Mouse (Mus musculus): ENCODE results near the gene Stk38. TPM values are rescaled to one million over a fixed set of nuclear protein-coding genes. Genes with fewer than 3 reads are reported as not detected.

The Stk38 gene
- total and polyA plus RNA-seq, 3 experiments: 14.4 to 290 (median 49.3) TPM

- peaks cover 0 to 10% of the 10 kb centered on the region in 2 experiments; a peak in 3 of 4 replicates for H3K4me1 ChIP-seq (ENCODE audit: control insufficient read depth in 1 of 2, insufficient read depth in 2 of 2, low read length in 2 of 2)
- peaks cover 0 to 8% of the 10 kb centered on the region in 2 experiments; a peak in 2 of 4 replicates for H3K36me3 ChIP-seq (ENCODE audit: control insufficient read depth in 1 of 2, insufficient read depth in 2 of 2, low read length in 2 of 2)
- TF ChIP-seq E2F4 (IDR thresholded peaks at IDR 0.05; ENCODE audit: borderline replicate concordance, low read depth, low read length) (no peak), MYB (IDR thresholded peaks at IDR 0.05; ENCODE audit: low read depth, low read length) (no peak), ZNF384 (IDR thresholded peaks at IDR 0.05; ENCODE audit: low read depth, low read length) (no peak), BHLHE40 (IDR thresholded peaks at IDR 0.05; ENCODE audit: borderline replicate concordance, low read depth, low read length) (no peak), ZMIZ1 (IDR thresholded peaks at IDR 0.05; ENCODE audit: low read depth, low read length) (no peak), TBP (IDR thresholded peaks at IDR 0.05; ENCODE audit: low read depth, low read length) (no peak), CTCF (IDR thresholded peaks at IDR 0.05 in 2 of 3, conservative IDR thresholded peaks at IDR 0.05 in 1 of 3; ENCODE audit: control insufficient read depth in 1 of 3, insufficient read depth in 1 of 3, low read depth in 2 of 3, low read length in 3 of 3, poor library complexity in 1 of 3, severe bottlenecking in 1 of 3) (no peak), ETS1 (IDR thresholded peaks at IDR 0.05; ENCODE audit: low read depth, low read length) (peak; percentile 49), UBTF (IDR thresholded peaks at IDR 0.05; ENCODE audit: borderline replicate concordance, insufficient read depth, low read depth, low read length) (no peak)
- no peak overlapping the region for H3K4me3 ChIP-seq (ENCODE audit: control insufficient read depth in 1 of 2, insufficient read depth in 1 of 2, low read depth in 2 of 2, low read length in 2 of 2)
- peaks cover 20% of the 10 kb centered on the region for H3K79me2 ChIP-seq (ENCODE audit: control insufficient read depth, insufficient read depth, low read length, poor library complexity)
- DNase-seq (ENCODE audit: low read depth, low spot score): peak; percentile 52
- H3K9ac ChIP-seq (ENCODE audit: control insufficient read depth, low read depth, low read length, poor library complexity, severe bottlenecking): no peak overlapping the region
- H3K9me3 ChIP-seq (replicated peaks; ENCODE audit: insufficient read depth, low read length): no peaks in the 10 kb centered on the region
- no peaks in the 10 kb centered on the region for H3K27me3 ChIP-seq (ENCODE audit: control insufficient read depth in 1 of 2, insufficient read depth in 2 of 2, low read length in 2 of 2)
- no peak overlapping the region for H3K27ac ChIP-seq (ENCODE audit: control insufficient read depth, low read depth, low read length)
Observed at GRCm38 (mm10) chr17:29009181-29009580, 1.4 kb upstream of the Stk38 start.

- Histone ChIP-seq H3K79me2 (ENCODE audit: control insufficient read depth, insufficient read depth, low read length, poor library complexity) (peaks cover 21% of the 10 kb centered on the region), H3K4me1 (ENCODE audit: control insufficient read depth in 1 of 2, insufficient read depth in 2 of 2, low read length in 2 of 2) (peaks cover 5 to 14% of the 10 kb centered on the region in 2 experiments), H3K9me3 (replicated peaks; ENCODE audit: insufficient read depth, low read length) (no peaks in the 10 kb centered on the region), H3K36me3 (ENCODE audit: control insufficient read depth in 1 of 2, insufficient read depth in 2 of 2, low read length in 2 of 2) (peaks cover 0 to 14% of the 10 kb centered on the region in 2 experiments; a peak in 2 of 4 replicates), H3K9ac (ENCODE audit: control insufficient read depth, low read depth, low read length, poor library complexity, severe bottlenecking) (peak overlapping the region; percentile 89), H3K4me3 (ENCODE audit: control insufficient read depth in 1 of 2, insufficient read depth in 1 of 2, low read depth in 2 of 2, low read length in 2 of 2) (peak overlapping the region; percentile 69 to 83), H3K27ac (ENCODE audit: control insufficient read depth, low read depth, low read length) (peak overlapping the region; percentile 82), H3K27me3 (ENCODE audit: control insufficient read depth in 1 of 2, insufficient read depth in 2 of 2, low read length in 2 of 2) (no peaks in the 10 kb centered on the region)
- DNase-seq (ENCODE audit: low read depth, low spot score): no peak
- TF ChIP-seq MXI1 (IDR thresholded peaks at IDR 0.05; ENCODE audit: low read depth, low read length) (no peak), POLR2AphosphoS5 (IDR thresholded peaks at IDR 0.05; ENCODE audit: borderline replicate concordance, low read depth, low read length) (no peak), RAD21 (IDR thresholded peaks at IDR 0.05; ENCODE audit: low read depth, low read length) (no peak), CHD2 (IDR thresholded peaks at IDR 0.05; ENCODE audit: low read length) (no peak), ELF1 (IDR thresholded peaks at IDR 0.05; ENCODE audit: low read depth, low read length) (no peak), MAX (IDR thresholded peaks at IDR 0.05; ENCODE audit: low read length) (0 out of 2 replicates have a peak, but pooled peaks have one; percentile 12), MYC (IDR thresholded peaks at IDR 0.05; ENCODE audit: low read depth, low read length) (no peak), TBP (IDR thresholded peaks at IDR 0.05; ENCODE audit: low read depth, low read length) (no peak)
Observed at GRCm38 (mm10) chr17:29008326-29008650, 493 bp upstream of the Stk38 start.
